Mouse (Mus musculus) heart, embryonic 13.5 days (tissue): ENCODE results near the gene Metrn. TPM values are rescaled to one million over a fixed set of nuclear protein-coding genes. Genes with fewer than 3 reads are reported as not detected.

Experiments
- microRNA-seq: library from miRNA; unstranded; fragments of <30 nt; microRNA quantifications from one replicate; pipeline ENCODE4, GENCODE M21; 2016
- polyA plus RNA-seq: library from polyadenylated mRNA; unstranded; fragments of >200 nt; fragmentation: Nextera tagmentation; extraction: Ambion mirVana; gene quantifications from 2 replicates; pipeline ENCODE4 v1.2.1, GENCODE M21; 2015

The Metrn gene
- polyA plus RNA-seq, 1 experiment from 2014 or later: 28.9 TPM

Small RNA genes within 50 kb of the gene (microRNA-seq; reads per million reads assigned to microRNA genes)
- gene Gm25083 (not detected), gene Mir3082 (1.0 reads per million), gene Mir6966 (not detected)

Other genes starting within 250 kb of the Metrn start
- 0.53 and 1.5 TPM in 2 replicates for gene Sox8, start 226.4 kb downstream of the Metrn start, polyA plus RNA-seq
- 30.2 and 35.7 TPM in 2 replicates for gene Lmf1, start 218.1 kb downstream of the Metrn start, polyA plus RNA-seq
- 3.2 and 3.4 TPM in 2 replicates for gene Gng13, start 80.0 kb downstream of the Metrn start, polyA plus RNA-seq
- 18.8 and 20.4 TPM in 2 replicates for gene Chtf18, start 69.7 kb downstream of the Metrn start, polyA plus RNA-seq
- 13.3 and 13.7 TPM in 2 replicates for gene Rpusd1, start 69.5 kb downstream of the Metrn start, polyA plus RNA-seq
- not detected in 2 replicates for gene Mslnl, start 61.1 kb downstream of the Metrn start, polyA plus RNA-seq
- 28.7 and 32.4 TPM in 2 replicates for gene Msln, start 42.8 kb downstream of the Metrn start, polyA plus RNA-seq
- gene Narfl, start 23.4 kb downstream of the Metrn start, polyA plus RNA-seq: 27.1 and 30.6 TPM in 2 replicates
- gene Haghl, start 11.5 kb downstream of the Metrn start, polyA plus RNA-seq: 50.2 and 51.3 TPM in 2 replicates
- 0.09 and 0.17 TPM in 2 replicates for gene Ccdc78, start 10.6 kb downstream of the Metrn start, polyA plus RNA-seq
- 62.2 and 69.9 TPM in 2 replicates for gene Fam173a, start 4.2 kb downstream of the Metrn start, polyA plus RNA-seq
- 0.84 TPM in 1 of 2 replicates, not detected in the other for gene AC134908.4, start 1.5 kb downstream of the Metrn start, polyA plus RNA-seq
- gene Fbxl16, start 11.9 kb upstream of the Metrn start, polyA plus RNA-seq: 1.0 and 1.1 TPM in 2 replicates
- gene Wdr24, start 26.5 kb upstream of the Metrn start, polyA plus RNA-seq: 14.2 and 15.1 TPM in 2 replicates
- 36.7 and 37.4 TPM in 2 replicates for gene Jmjd8, start 31.7 kb upstream of the Metrn start, polyA plus RNA-seq
- gene Stub1, start 36.3 kb upstream of the Metrn start, polyA plus RNA-seq: 287 and 324 TPM in 2 replicates
- gene Rhbdl1, start 40.2 kb upstream of the Metrn start, polyA plus RNA-seq: 0.45 and 0.98 TPM in 2 replicates
- 2.3 and 2.4 TPM in 2 replicates for gene Gm20683, start 44.6 kb upstream of the Metrn start, polyA plus RNA-seq
- gene Rhot2, start 47.7 kb upstream of the Metrn start, polyA plus RNA-seq: 18.3 and 22.1 TPM in 2 replicates
- 12.3 and 15.1 TPM in 2 replicates for gene Wdr90, start 64.4 kb upstream of the Metrn start, polyA plus RNA-seq
- gene Mcrip2, start 71.6 kb upstream of the Metrn start, polyA plus RNA-seq: 159 and 173 TPM in 2 replicates
- gene Mettl26, start 77.9 kb upstream of the Metrn start, polyA plus RNA-seq: 35.7 and 43.2 TPM in 2 replicates
- gene Wfikkn1, start 83.7 kb upstream of the Metrn start, polyA plus RNA-seq: 0.23 and 0.38 TPM in 2 replicates
- 16.1 and 16.4 TPM in 2 replicates for gene Rab40c, start 122.6 kb upstream of the Metrn start, polyA plus RNA-seq
- gene Pigq, start 147.8 kb upstream of the Metrn start, polyA plus RNA-seq: 60.4 and 62.1 TPM in 2 replicates
- gene Nhlrc4, start 147.8 kb upstream of the Metrn start, polyA plus RNA-seq: 0.06 TPM in 1 of 2 replicates, not detected in the other
- gene A930017K11Rik, start 155.4 kb upstream of the Metrn start, polyA plus RNA-seq: 0.13 and 0.15 TPM in 2 replicates
- gene Capn15, start 188.7 kb upstream of the Metrn start, polyA plus RNA-seq: 9.3 and 10.6 TPM in 2 replicates